Mouse (Mus musculus) bone marrow macrophage, adult 2 months (primary cell): Measurements from ENCODE around the gene Mbd4. TPM values are rescaled to one million over a fixed set of nuclear protein-coding genes. Genes with fewer than 3 reads are reported as not detected.
"Not testable (repeated sequence)": the region's sequence is repeated elsewhere in the genome, so short reads cannot be mapped to it uniquely, and the experiment has no call there.

Experiments
- H3K27ac ChIP-seq: 2 replicates; pipeline ENCODE4 v1.5.1; 2012; ENCODE audit warnings: low read depth, low read length; ENCODE audit not compliant: insufficient read depth
- H3K4me1 ChIP-seq: 2 replicates; pipeline ENCODE4 v1.6.1; 2012; ENCODE audit warnings: low read length; ENCODE audit not compliant: control insufficient read depth, insufficient read depth
- H3K4me3 ChIP-seq: 2 replicates; pipeline ENCODE4 v1.5.1; 2012; ENCODE audit warnings: mild to moderate bottlenecking, low read length, moderate library complexity; ENCODE audit not compliant: insufficient read depth
- CTCF ChIP-seq: IDR thresholded peaks from 2 replicates; pipeline ENCODE4 v1.5.1; 2012; ENCODE audit warnings: low read depth, mild to moderate bottlenecking, low read length, moderate library complexity
- POLR2A ChIP-seq: IDR thresholded peaks from 2 replicates; pipeline ENCODE4 v1.6.1; 2012; ENCODE audit warnings: mild to moderate bottlenecking, low read depth, low read length, borderline replicate concordance
- polyA plus RNA-seq: library from polyadenylated mRNA; stranded (reverse); fragments of >200 nt; gene quantifications from 2 replicates; pipeline ENCODE4 v1.2.4, GENCODE M21; 2012; ENCODE audit not compliant: missing spikeins, insufficient read depth, insufficient read length

Gene Mbd4
- polyA plus RNA-seq, 1 experiment = 12.0 TPM

DNA sequence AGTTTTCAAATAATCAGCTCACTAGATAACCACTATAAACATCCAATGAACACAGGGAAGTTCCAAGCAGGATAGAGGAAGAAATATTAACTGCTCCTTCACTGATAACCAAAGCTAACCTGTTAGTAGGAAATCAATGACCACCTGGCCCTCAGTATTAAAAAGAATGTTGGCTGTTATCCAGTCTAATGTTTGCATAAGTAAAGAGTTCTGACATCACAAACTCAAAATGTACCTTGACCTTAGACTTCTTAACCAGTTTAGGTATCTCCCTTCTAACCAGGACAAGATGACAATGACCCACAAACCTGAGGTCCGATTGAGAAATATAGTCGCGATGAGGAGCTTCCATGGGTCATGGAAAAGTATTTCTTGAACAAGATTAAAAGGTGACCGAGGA, 8.2 kb downstream of the Mbd4 start:
- Histone ChIP-seq H3K27ac (no peak overlapping the region), H3K4me3 (no peak overlapping the region), H3K4me1 (peaks cover 3% of the 10 kb centered on the region; the same call in 1 of the 2 replicates)
- TF ChIP-seq POLR2A (no peak), CTCF (no peak)

DNA sequence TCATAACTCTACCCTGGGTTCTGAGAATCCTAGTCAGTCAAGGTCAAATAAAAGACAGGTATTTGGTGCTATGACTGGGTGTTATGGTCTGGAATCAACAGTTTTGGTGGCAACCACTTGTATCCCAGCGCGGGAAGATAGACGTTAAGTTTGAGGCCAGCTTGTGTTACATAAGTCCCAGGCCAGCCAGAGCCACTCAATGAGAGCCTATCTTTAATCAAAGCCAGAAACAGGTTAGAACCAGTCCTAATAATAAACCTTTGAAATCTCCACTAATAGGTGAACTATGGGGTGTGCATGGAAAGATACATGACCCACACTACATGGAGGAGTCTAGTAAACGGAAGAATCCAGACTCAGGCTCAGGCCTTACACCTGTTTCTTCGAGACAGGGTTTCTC, 14.4 kb downstream of the Mbd4 start:
- Histone ChIP-seq H3K4me1 (peaks cover 8% of the 10 kb centered on the region), H3K4me3 (no peak overlapping the region), H3K27ac (no peak overlapping the region)
- TF ChIP-seq POLR2A (no peak), CTCF (no peak)

DNA sequence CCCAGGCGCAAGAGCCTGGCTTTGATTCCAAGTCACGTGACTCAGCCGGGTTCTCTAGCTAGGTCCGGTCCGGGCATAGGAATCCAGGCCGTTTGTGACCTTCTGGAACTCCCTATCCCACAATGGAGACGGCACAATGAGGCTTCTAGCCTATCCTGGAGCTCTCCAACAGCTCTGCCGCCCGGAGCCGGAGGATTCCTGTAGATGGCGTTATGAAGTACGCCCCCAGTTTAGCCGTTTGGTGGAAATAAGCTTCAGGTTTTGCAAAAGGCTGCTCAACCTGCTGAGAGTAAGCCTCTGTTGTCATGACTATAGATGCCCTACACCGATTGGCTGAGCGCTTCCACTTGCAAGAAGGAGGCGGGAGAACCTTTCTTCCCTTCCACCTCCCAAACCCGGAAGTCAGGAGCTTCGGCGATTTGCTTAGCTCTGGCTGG, 15.0 kb downstream of the Mbd4 start, which contains the start of gene Efcab12:
TSS of gene Efcab12 (minus strand) at position 252 of the 437 bp plus-strand sequence.
- no peak within 1 kb of the TSS for H3K4me3 ChIP-seq
- H3K4me1 ChIP-seq = peaks cover 8% of the 10 kb centered on the region
- TF ChIP-seq CTCF (no peak), POLR2A (no peak)
- H3K27ac ChIP-seq = no peak within 1 kb of the TSS

DNA sequence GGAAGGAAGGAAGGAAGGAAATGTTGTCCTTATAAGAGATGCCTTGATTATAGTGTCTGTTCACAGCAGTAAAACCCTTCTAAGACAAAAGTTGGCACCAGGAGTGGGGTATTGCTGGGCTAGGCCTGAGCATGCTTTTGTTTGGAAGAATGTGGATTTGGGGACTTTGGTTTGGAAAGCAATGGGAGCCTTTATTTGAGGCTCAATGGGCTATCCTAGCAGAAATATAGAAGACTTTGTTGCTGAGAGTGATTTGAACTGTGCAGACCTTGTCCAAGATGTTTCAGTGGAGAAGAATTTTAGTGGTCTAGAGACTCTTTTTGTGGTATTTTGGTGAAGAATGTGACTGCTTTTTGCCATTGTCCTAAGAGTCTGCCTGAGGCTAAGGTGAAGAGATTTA, 19.3 kb downstream of the Mbd4 start:
- Histone ChIP-seq H3K4me3 (no peak overlapping the region), H3K4me1 (peaks cover 17% of the 10 kb centered on the region), H3K27ac (no peak overlapping the region)
- TF ChIP-seq CTCF = no peak
- TF ChIP-seq POLR2A = no peak

DNA sequence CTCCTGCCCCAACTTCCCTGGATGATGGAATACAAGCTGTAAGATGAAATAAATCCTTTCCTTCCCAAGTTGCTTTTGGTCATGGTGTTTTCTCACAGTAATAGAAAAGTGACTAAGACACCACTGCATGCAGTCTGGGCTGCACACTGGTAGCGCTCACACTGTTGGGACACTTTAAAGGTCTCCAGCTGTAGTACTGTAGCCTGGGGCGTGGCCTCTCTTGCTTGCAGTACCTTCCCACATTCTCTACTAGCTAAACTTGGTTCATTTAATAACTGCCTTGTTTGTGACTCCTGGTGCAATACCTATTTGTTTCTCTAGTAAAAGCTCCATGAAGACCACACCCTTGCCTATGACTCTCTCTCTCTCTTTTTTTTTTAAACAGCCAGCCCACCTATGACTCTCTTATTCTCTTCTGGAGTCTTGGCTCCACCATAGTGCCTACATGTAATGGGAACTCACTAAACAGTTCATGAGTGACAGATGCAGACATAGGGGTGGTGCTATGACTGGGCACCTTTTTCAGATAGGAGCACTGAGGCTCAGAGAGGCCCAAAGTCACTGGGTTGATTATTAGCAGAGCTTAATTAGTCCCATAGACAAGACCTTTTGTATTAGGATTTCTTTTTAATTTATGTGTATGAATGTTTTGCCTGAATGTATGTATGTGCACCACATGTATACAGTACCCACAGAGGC, 20.9 kb downstream of the Mbd4 start:
- Histone ChIP-seq H3K27ac (no peak overlapping the region), H3K4me3 (no peak overlapping the region), H3K4me1 (peaks cover 17% of the 10 kb centered on the region)
- TF ChIP-seq POLR2A (no peak), CTCF (no peak)

DNA sequence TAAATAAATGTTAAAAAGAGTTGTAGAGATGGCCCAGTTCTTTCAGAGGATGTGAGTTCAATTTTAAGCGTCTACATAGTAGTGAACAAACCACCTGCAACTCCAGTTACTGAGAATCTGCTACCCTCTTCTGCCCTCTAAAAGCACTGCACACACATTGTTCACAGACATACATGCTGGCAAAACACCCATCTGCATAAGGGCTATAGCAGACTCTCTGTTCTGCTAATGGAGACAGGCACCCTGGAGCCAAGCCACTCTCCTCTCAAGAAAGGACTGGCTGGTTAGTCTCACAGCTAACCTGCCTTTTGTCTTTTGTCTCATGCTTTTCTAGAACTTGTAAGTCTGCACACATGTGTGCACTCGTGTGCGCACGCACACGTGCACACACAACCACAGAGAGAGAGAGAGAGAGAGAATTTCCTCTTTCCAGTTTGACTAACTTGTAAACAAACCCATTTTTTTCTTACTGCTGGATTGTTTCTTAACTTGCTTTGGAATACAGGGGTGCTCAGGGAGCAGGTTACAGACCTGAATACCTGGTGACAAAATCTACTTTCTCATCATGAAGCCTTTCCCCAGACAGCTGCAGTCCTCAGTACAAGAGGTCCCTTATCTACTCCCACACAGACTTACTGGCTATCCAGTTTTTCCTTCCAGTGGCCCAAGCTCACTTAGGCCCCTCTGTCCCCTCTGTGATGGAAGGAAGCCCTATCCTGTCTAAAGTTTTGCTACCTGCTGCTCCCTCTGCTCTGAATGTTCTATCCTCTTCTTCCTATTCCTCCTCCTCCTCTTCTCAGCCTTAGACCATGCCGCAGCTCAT, 22.2 kb downstream of the Mbd4 start:
- Histone ChIP-seq H3K27ac (peak overlapping the region; percentile 12; the same call in 1 of the 2 replicates), H3K4me3 (no peak overlapping the region)
- TF ChIP-seq CTCF (no peak), POLR2A (no peak)

DNA sequence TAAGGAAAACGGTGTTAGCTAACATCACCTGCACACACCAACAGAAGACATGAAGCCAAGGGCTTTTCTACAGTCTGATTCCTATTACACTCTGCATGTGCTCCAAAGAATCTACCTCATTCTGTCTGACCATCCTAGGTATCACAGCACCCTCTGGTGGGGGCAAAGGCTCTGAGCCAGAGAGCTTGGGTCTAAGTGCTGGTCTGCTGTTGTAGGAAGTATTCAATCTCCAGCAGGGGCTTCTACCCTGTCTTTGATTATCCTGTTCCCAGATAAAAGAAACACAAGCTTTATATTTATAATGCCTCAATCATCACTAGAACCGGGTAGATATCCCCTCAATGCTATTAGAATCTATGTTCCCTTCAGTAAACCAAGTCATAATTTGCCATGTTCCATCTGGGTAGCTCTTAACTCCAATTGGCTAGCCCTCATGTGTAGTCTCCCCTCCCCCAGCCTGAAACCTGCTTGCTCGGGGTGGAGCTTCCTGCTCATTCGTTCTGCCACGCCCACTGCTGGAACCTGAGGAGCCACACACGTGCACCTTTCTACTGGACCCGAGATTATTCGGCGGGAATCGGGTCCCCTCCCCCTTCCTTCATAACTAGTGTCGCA, 29.2 kb downstream of the Mbd4 start:
- H3K27ac ChIP-seq, H3K4me1 ChIP-seq: not testable (repeated sequence)
- peak; percentile 65 for TF ChIP-seq CTCF
- H3K4me3 ChIP-seq = peak overlapping the region; percentile 29; the same call in 1 of the 2 replicates

More for the DNA sequence above, 22.2 kb downstream of the Mbd4 start:
- H3K4me1 ChIP-seq = peaks cover 10% of the 10 kb centered on the region

DNA sequence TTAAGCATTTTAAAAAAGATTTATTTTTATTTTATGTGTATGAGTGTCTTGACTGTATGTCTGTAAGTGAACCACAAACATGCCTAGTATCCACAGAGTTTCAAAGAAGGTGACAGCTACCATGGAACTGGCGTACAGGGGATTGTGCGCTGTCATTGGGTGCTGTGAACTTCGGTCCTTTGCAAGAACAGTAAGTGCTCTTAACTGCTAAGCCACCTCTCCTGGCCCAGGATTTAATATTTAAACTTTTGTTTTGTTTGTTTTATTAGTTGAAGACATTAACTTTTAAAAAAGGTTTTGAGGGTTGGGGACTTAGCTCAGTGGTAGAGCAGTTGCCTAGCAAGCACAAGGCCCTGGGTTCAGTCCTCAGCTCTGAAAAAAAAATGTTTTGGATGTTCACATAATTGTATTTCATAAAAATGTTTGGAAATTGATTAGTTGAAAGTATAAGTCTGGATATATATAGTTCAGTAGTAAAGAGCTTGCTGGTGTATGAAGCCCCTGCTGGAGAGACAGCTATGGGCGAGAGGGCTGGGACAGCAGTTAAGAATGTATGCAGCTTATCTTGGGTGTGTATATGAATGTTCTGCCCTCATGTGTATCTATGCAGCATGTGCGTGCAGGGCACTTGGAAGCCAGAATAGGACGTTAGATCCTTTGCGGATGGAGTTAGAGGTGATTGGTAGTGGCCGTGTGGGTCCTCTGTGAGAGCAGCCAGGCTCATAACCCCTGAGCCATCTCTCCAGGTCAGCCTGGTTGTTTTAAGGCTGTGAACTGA, 31.8 kb downstream of the Mbd4 start:
- TF ChIP-seq CTCF = no peak
- TF ChIP-seq POLR2A = no peak
- Histone ChIP-seq H3K4me1 (peaks cover 3% of the 10 kb centered on the region; the same call in 1 of the 2 replicates), H3K4me3 (no peak overlapping the region), H3K27ac (no peak overlapping the region)

DNA sequence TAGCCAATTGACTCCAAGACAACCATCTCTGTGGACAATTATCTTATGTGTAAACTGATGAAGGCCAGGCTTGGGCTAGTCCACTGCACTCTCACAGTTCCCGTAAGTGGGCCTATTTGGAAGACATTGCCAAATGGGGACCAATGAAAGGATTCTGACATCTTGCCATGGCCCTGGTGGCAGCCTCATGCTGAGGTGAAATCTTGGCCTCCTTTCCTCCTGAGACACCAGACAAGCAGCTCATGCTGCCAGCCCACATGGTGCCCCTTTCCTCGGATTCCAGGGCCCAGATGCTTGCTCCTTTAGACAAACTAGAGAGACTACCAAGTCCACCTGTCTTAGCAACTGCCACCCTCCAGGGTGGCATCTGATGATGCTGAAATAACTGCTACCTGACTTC, 35.0 kb downstream of the Mbd4 start:
- Histone ChIP-seq H3K4me3 (no peak overlapping the region), H3K27ac (no peak overlapping the region), H3K4me1 (peaks cover 15% of the 10 kb centered on the region)
- no peak for TF ChIP-seq POLR2A
- TF ChIP-seq CTCF = no peak
